Mouse (Mus musculus): ENCODE data around the gene Kcnc3.
A peak's percentile ranks its signal among the peaks of the same experiment; 100 is the strongest.

Gene Kcnc3

DNA sequence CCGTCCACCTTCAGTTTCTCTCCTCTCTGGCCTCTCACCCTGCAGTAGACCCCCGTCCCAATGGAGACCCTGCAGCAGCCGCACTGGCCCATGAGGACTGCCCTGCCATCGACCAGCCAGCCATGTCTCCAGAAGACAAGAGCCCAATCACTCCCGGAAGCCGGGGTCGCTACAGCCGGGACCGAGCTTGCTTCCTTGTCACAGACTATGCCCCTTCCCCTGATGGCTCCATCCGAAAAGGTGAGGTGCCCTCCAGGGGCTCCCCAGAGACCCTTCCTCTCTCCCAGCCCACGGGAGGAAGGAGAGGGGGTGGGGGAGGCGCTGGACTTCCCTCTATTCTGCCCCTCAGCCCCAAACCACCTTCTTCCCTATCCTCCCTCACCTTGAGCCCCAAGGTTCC, 7.9 kb downstream of the Kcnc3 start:
- DNase-seq, result no peak

DNA sequence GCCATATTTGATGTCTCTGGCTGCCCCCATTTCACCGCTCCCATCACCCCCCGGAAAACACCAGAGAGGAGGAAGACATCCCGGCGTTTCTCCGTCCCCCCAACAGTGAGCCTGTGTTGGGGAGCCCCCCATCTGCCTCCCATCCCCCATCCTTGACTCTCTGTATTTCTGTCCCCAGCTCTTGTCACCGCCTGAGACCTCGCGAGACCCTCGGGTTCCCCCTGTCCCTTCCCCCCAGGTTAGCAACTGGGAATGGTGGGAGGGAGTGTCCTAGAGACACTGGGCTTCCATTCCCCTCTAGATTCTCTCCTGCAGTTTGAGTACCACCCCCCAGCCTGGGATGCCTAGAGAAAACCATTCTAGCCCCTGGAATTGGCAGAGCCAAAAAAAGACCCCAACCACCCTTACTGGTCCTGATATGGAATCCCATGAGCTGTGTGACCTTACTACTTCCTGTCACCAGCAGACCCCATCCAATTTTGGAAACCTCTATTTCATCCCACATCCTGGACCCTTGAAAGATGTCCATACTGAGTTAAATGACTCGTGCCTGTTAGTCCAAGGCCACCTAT, 10.3 kb downstream of the Kcnc3 start:
- no peak for DNase-seq

DNA sequence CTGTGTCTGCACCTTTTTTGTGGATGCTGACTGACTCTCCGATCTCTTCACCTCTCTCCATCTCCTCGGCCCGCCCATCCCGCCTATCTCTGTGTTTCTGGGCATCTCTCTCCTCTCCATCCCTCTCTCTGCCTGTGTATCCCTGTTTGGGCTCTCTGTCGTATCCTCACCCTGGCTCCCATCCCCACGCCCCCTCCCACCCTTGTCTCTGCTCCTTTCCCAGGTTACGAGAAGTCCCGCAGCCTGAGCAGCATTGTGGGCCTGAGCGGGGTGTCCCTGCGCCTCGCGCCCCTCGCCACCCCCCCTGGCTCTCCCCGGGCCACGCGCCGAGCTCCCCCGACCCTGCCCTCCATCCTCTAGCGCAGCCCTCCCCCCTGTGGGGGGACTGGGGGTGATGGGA, 11.2 kb downstream of the Kcnc3 start:
- no peak for DNase-seq

DNA sequence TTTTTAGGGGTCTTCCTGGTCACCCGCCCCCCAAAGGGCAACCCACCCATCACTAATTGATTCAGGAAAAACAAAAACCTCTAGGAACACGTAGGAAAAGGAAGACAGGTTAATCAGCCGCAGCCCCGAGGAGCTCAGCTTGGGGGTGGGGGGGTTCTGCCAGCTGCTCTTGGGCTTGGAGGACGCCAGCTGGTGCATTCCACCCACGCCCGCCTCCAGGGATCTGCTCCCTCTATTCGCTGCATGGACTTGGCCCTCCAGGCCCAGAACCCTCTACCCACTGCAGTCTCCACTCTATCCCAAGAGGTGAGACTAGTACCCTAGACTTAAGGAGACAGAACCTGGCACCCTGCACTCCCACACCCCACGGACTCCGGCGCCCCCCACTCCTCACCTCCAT, 12.0 kb downstream of the Kcnc3 start:
- DNase-seq, result peak; percentile 90

DNA sequence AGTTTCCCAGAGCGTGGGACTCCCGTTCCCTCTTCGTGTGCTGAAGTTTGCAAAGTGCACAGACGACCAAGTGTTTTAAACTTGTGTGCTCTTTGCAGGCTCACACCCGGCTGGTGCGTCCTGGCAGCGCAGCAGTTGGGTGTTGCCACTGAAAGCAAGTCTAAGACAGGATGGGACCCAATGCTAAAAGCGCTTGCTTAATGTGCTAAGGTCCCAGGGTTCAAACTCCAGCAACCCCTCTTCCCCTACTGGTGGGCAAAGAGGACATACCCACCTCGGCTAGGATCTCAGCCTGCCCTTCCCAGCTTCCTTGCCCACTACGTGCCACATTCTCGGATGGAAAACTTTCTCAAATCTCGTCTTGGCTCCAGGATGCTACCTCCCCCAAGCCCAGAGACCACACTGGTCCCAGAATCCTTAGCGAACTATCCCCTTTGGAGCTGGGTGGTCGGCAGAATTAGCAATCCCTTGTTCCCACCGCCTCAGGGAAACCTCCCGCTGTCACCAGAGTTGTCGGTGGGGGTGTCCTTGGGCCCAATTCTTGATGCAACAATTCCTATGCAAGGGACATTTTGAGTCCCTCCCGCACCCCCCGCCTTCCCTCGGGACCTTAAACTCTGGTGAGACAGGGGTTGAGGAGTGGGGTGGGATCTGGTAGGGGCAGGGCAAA, 12.9 kb downstream of the Kcnc3 start:
- no peak for DNase-seq

DNA sequence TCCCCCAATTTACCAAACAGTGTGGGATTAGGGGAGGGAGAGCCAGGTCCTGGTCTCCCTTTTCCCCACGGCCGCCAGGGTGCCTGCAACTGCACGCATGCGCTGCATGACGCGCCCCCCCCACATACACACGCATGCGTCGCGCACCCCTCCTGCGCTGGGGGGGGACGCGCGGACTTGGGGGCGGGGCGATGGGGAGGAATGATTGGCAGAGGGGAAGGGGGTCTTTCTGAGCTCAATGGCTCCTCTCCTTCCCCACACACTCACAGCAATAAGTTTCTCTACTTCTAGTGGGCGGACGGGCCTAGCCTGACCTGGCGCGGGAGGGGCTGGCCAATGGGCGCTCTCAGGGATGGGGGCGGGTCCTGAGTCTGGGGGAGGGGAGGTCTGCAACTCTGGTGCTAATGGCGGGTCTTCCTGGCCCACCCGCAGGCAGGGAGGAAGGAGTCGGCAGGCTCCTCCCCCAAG, 13.7 kb downstream of the Kcnc3 start:
- DNase-seq, result no peak

DNA sequence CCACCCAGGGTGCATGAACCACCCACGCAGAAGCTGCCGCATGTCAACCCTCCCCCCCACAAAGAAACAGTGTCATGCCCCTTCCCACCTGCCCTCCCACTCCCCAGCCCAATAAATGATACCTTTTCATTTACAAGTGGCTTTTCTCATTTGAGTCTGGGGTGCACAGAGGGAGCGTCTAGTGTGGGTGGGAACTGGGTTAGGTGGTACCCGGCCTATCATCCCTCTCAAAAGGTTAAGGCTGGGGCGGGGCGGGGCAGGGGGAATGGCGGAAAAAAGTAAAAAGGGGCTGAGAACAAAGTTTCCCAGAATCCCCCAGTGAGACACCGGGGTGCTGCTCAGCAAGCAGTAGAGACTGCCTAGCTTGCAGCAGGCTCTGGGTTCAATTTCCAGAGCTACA, 14.2 kb downstream of the Kcnc3 start:
- no peak for DNase-seq

DNA sequence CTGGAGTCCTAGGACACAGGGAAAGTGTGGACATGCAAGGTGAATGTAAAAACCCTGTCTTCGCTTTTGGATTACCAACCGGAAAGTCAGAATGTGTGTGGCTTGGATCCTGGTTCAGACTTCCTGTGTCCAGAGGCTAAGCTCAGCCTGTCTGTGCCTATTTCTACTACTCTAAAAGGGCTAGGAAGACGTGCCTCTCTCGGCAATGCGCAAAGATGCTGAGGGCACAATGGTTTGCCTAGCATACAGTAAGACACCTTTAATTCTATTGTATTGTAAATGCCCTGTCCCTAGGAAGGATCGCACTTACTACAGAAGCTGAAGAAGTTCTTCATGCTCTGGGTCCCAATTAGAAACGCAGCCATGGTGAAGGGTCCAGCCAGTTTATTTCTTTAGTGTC, 15.0 kb downstream of the Kcnc3 start:
- no peak for DNase-seq

DNA sequence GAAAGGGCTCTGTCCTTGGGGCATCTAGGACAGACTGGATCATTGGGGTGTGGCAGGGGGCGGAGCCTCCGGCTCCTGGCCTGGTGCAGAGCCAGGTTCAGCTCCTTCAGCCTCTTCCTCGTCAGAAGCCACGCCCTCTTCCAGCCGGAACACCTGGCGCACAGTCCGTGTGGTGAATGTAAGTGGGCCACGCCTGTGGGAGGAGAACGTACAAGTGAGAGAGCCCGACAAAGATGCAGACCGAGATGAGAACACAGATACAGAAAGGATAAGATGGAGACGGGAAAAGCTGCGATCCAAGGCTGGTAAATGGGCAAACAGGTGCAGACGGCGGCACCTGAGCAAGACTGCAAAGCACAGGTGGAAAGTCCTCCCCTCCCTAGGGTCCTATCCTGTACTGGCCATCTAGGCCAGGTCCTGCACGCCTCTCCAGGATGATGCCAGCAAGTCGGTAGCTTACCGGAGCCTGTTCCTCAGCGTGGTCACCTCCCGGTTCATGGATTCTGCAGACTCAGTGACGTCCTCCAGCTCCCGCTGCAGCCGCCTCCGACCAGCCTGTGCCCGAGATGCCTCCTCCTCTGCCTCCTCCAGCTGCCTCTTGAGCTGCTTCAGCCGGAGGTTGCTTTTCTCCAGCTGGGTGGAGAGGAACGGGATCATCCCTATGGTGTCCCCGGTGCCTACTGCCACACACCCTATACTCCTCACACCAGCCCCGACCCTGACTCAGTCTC, 15.9 kb downstream of the Kcnc3 start:
- peak; percentile 68 for DNase-seq

DNA sequence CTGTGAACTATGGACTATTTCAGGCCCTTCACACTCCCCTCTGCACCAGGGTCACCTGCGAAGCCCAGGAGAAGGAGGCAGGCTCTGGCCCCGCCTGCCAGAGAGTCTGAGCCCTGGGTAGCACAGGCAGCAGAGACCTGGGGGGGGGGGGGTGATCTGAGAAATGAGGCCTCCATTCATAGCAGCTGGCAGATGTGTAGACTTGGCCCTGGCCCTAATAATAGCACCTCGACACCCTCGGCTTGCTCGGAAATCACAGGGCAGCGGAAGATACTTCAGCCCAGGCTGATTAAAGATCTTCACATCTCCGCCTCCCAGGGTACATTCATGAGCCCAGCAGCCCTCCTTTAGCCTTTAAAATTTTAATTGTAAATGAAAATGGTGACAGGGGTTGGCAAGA, 21.7 kb downstream of the Kcnc3 start:
- no peak for DNase-seq

DNA sequence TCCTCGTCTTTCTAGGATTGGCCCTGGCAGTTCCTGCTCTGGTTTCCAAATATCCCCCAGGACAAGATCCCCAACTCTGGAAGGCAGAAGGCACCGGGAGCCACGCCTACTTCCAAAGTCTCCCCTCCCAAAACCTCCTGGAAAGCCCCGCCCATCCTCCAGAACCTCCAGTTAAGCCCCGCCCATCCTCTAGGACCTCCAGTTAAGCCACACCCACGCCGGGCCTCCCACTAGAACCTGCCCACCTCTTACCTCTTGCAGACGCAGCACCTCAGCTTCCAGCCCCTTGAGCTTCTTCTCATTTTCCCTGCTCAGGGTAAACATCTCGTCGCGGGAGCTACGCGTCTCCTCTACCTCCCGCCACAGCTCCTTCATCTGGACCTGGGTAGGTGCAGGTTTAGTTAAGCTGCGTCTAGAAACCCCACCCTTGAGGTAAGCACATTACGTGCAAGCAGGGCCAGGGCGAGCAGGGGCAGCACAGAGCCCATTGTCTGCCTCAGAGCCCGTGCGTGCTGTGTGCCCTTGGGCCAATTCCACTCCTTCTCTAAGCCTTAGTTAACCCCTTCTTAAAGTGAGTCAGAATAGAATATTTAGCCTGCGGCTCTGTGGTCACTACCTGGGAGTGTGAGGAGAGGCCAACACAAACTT, 23.7 kb downstream of the Kcnc3 start:
- DNase-seq, result no peak

DNA sequence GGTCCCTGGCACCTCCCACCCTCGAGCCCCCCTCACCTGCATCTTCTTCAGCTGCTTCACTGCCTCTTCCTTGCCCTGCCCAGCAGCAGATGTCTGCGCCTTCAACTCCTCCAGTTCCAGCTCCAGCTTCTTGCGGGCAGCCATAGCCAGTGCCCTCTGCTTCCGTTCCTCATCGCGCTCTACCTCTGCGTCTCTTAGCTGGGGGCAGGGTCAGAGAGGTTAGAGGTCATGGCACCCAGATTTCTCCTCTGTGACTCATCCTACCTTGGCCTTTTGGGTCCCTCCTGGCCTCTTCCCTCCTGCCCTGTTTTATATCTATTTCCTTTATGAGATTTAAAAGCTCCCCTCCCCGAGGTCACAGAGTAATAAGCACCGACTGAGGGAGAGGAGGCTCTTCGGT, 24.8 kb downstream of the Kcnc3 start:
- no peak for DNase-seq

DNA sequence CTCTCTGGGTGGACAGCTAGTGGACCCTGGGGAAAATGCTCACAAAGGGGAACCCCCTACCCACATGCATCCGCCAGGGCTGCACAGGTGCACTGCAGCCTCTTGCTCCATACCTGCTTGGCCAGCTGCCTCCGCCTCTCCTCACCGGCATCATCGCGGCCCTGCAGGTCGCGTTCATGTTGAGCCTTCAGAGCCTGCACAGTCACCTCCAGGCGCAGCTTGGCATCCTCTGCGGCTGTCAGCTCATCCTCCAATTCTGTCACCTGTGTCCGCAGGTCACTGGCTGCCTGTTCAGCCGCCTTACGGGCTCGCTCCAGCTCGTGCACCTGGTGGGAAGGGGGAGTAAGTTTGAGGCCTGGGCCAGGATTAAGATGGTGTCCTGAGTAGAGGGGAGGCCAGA, 25.5 kb downstream of the Kcnc3 start:
- DNase-seq, result no peak

DNA sequence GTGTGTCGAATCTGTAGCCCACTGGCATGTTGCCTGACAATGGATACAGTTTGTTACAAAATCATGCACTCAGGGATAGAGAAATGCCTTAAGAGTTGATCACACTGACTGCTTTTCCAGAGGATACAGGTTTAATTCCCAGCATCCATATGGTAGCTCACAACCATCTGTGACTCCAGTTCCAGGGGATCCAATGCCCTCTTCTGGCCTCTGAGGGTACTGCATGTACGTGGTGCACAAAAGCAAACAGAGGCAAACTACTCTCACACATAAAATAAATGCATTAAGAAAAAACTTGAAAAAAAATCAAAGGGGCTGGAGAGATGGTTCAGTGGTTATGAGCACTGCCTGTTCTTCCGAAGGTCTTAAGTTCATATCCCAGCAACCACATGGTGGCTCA, 26.6 kb downstream of the Kcnc3 start:
- DNase-seq, result no peak

DNA sequence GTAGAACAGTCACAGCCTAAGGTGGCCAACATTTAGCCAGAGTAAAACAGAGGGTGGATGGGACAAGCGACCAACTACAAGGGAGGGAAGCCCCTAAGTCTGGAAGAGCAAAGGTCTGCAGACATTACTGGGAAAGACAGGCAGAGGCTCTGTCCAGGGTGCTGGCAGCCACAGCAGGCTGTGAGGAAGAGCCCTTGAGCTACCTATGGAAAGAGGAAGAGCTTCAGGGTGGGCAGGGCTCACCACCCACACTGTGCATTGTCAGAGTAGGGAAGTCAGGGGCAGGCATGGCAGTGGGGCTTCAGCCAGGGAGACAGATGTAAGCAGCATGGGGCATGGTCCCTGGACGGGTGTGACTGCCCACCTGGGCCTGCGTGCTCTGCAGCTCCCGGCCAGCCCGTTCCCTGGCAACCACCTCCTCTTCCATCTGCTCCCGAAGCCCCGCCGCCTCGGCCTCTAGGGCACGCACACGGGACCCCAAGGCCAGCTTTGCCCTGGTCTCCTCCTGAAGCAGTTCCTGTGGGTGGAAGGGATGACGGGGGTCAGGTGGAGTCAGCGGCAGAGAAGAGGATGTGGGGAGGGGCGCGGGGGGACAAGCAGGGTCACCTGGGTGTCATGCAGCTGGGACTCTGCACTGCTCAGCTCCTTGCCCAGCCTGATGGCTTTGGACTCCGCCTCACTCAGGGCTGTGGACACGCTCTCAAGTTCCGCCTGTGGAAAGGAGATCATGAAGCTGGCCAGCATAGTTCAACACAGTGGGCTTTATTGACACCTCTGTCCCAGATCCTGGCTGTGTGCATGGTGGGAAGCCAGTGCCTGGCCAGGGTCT, 33.5 kb downstream of the Kcnc3 start:
- no peak for DNase-seq

DNA sequence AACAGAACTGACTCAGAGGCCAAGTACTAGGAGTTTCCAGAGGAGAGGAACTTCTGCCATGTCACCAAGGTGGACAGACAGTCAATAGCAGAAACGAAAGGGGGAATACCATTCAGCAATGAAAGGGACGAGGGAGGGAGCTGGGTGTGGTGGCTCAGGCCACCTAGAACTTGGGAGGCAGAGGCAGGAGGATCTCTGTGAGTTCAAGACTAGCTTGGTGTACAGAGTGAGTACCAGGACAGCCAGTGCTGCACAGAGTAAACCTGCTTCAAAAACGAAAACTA, 34.0 kb downstream of the Kcnc3 start:
- no peak for DNase-seq

DNA sequence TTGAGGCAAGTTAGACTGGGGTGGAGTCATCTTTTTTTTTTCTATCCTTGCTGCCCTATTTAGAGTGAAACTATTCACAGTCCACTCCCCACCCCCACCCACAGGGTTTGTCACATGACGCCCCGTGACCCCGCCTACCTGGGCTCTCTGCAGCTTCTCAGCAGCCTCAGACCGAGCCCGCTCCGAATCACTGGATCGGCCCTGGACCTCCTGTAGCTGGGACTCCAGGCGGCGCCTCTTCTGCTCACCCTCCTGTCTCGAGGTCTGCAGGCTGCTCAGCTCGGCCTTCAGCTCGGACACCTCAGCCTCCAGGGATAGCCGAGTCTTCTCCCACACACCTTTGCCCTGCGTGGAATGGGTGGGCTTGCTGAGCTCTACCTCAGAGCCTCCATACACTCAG, 34.4 kb downstream of the Kcnc3 start:
- no peak for DNase-seq

DNA sequence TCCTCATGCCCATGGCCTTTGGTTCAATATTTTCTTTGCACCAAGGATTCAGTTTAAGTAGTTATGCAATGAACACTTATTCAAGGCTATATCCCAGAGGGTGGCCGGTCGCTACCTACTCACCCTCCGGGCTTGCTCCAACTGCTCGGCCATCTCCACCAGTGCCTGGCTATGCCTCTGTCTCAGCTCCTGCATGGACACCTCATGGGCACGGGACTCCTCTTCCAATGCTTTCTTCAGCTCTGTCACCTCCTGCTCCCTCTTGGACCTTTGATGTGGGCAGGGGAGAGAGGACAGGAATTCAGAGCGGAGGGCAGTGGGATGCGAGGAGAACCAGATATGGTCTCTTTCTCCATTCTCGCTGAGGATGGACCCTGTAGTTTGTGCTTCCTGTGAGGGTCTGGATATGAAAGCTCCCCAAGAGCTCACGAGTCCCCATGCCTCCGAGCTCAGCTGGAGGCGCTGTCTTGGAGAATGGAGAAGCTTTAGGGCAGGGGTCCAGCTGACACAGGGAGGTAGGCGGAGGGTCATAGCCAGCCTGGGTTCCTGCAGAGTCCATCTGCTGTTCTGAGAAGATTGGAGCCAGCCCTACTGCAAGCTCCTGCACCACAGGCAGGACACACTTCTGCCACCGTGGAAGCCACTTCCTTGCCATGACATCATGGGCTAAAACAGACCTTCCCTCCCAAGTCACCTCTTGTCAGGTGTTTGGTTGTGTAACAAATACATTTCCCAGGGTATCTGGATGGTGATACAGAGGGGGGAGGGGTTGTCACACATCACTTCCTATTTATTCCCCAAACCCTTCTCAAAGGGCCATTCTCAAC, 35.0 kb downstream of the Kcnc3 start:
- no peak for DNase-seq

DNA sequence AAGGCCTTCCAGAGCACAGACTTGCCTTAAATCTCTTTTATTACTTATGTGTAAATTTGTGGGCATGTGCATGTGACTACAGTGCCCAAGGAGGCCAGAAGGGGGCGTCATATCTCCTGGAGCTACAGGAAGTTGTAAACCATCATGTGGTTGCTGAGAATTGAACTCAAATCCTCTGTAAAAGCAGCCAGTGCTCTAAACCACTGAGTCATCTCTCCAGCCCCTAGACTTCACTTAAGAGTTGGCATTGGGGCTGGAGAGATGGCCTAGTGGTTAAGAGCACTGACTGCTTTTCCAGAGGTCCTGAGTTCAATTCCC, 35.6 kb downstream of the Kcnc3 start:
- no peak for DNase-seq

DNA sequence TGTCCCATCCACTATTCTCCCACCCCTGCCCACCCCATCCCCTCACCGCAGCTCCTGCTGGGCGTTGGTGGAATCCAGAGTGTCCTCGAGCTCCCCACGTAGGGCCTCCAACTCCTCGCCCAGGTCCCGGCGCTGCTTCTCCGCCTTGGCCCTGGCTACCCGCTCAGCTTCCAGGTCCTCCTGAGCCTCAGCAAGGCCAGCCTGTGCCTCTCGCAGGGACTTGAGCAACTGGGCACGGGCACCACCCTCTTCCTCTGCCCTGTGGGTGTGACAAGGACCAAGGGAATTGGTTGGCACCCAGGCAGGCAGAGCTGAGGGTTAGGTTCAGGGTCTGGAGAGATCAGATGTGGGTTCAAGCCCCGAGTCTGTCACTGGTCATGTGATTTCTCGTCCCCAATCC, 36.5 kb downstream of the Kcnc3 start:
- no peak for DNase-seq

DNA sequence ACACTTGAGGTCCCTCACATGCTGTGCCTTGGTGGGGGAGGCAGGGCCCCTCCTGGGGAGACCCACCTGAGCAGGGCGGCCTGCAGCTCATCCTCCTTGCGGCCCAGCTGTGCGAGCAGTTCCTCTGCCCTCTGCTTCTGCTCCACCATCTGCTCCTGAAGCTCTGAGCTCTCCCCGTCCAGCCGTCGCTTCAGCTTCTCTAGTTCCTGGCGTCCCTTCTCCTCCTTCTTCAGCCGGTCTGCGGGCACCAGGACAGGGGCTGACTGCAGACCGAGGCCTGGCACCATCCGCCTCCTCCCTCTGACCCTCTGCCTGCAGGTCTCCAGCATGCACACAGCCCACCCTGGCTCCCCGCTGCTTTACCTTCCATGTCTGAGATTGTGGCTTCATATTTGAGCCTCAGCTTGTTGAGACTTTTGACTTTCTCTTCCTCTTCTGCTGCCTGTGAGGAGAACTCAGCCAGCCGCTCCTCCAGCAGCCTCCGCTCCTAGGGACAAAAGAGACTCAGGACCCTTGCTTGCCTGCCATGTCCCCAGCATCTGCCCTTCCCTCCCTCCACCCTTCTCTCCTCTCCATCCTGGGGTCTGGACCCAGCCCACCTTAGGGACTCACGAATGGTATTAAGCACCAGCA, 38.1 kb downstream of the Kcnc3 start:
- DNase-seq, result no peak

DNA sequence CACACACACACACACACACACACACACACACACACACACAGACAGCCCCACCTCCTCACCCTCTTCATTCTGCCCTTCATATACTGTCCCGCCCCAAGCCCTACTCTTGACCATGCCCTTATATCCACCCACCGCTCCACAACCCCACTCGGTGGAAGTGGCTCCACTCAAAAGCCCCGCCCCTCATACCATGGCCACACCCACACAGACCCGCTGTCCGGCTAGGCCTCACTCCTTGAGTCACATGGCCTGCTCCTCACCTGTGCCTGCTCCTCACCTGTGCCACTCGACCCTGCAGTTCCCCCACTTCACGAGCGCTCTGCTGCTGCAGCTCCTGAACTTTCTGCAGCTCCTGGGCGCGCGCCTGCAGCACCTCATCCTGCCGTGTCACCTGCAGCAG, 40.0 kb downstream of the Kcnc3 start:
- DNase-seq, result no peak

Measured in right cerebral cortex, adult 18-20 months (tissue).